Mouse (Mus musculus) urinary bladder, postnatal 10 days (tissue): ENCODE measurements around the gene Gmds.

ENCODE experiments used
- DNase-seq: peaks from one replicate; pipeline ENCODE4 v3.0.0; 2022; ENCODE audit warnings: low spot score

Gmds gene

GRCm38 (mm10) chr13:31874427-31874826 lies 464.1 kb downstream of the Gmds start:
- DNase-seq: no peak

- no peak for DNase-seq
Observed at GRCm38 (mm10) chr13:31873269-31873668, 465.3 kb downstream of the Gmds start.

- no peak for DNase-seq
Observed at GRCm38 (mm10) chr13:31864786-31865185, 473.8 kb downstream of the Gmds start.

- DNase-seq: no peak
Observed at GRCm38 (mm10) chr13:31863461-31863860, 475.1 kb downstream of the Gmds start.

- DNase-seq: no peak
Observed at GRCm38 (mm10) chr13:31860200-31860599, 478.3 kb downstream of the Gmds start.

GRCm38 (mm10) chr13:31854000-31854399 lies 484.5 kb downstream of the Gmds start:
- no peak for DNase-seq

- DNase-seq: no peak
Observed at GRCm38 (mm10) chr13:31853564-31853963, 485.0 kb downstream of the Gmds start.

GRCm38 (mm10) chr13:31849258-31849971 lies 489.1 kb downstream of the Gmds start:
- no peak for DNase-seq

- DNase-seq: no peak
Observed at GRCm38 (mm10) chr13:31835802-31836201, 502.7 kb downstream of the Gmds start.

- DNase-seq: no peak
Observed at GRCm38 (mm10) chr13:31830332-31830731, 508.2 kb downstream of the Gmds start.

GRCm38 (mm10) chr13:31828446-31828845 lies 510.1 kb downstream of the Gmds start:
- DNase-seq: no peak

- no peak for DNase-seq
Observed at GRCm38 (mm10) chr13:31827820-31828332, 510.7 kb downstream of the Gmds start.

- no peak for DNase-seq
Observed at GRCm38 (mm10) chr13:31827160-31827559, 511.4 kb downstream of the Gmds start.

GRCm38 (mm10) chr13:31825180-31825579 lies 513.4 kb downstream of the Gmds start:
- DNase-seq: no peak

- no peak for DNase-seq
Observed at GRCm38 (mm10) chr13:31823316-31823715, 515.2 kb downstream of the Gmds start.

- no peak for DNase-seq
Observed at GRCm38 (mm10) chr13:31821050-31821449, 517.5 kb downstream of the Gmds start.

- DNase-seq: no peak
Observed at GRCm38 (mm10) chr13:31820587-31821017, 517.9 kb downstream of the Gmds start.

- no peak for DNase-seq
Observed at GRCm38 (mm10) chr13:31819664-31820405, 518.7 kb downstream of the Gmds start.

GRCm38 (mm10) chr13:31818337-31818736 lies 520.2 kb downstream of the Gmds start:
- DNase-seq: no peak

- DNase-seq: no peak
Observed at GRCm38 (mm10) chr13:31815383-31816003, 523.0 kb downstream of the Gmds start.

GRCm38 (mm10) chr13:31812701-31813100 lies 525.8 kb downstream of the Gmds start:
- DNase-seq: no peak

GRCm38 (mm10) chr13:31811542-31812021 lies 527.0 kb downstream of the Gmds start:
- no peak for DNase-seq
